Mouse (Mus musculus) forebrain, embryonic 13.5 days (tissue): ENCODE measurements around the gene Nrf1. TPM values are rescaled to one million over a fixed set of nuclear protein-coding genes. Genes with fewer than 3 reads are reported as not detected.
A peak's percentile ranks its signal among the peaks of the same experiment; 100 is the strongest.

Experiments
- ATAC-seq: fragments of 200-750 bp; cut with Nextera tagmentation; 2 replicates; pipeline ENCODE4 v1.8.0; 2017
- H3K27ac ChIP-seq: fragments of 300-500 bp; sonication (generic); 2 replicates; pipeline ENCODE4 v1.5.1; 2015; ENCODE audit warnings: inconsistent platforms, mild to moderate bottlenecking, moderate library complexity
- H3K27me3 ChIP-seq: fragments of 300-500 bp; sonication (generic); 2 replicates; pipeline ENCODE4 v1.6.1; 2015; ENCODE audit warnings: mild to moderate bottlenecking, inconsistent platforms
- H3K36me3 ChIP-seq: fragments of 300-500 bp; sonication (generic); 2 replicates; pipeline ENCODE4 v1.6.1; 2015; ENCODE audit warnings: mild to moderate bottlenecking, inconsistent platforms; ENCODE audit not compliant: poor library complexity, severe bottlenecking
- H3K4me1 ChIP-seq: fragments of 300-500 bp; sonication (generic); 2 replicates; pipeline ENCODE4 v1.6.1; 2015; ENCODE audit warnings: inconsistent platforms
- H3K4me2 ChIP-seq: fragments of 300-500 bp; sonication (generic); 2 replicates; pipeline ENCODE4 v1.6.1; 2015; ENCODE audit warnings: inconsistent platforms, mild to moderate bottlenecking, moderate library complexity
- H3K4me3 ChIP-seq: fragments of 300-500 bp; sonication (generic); 2 replicates; pipeline ENCODE4 v1.5.1; 2015; ENCODE audit warnings: mild to moderate bottlenecking, inconsistent platforms
- H3K9ac ChIP-seq: fragments of 300-500 bp; sonication (generic); 2 replicates; pipeline ENCODE4 v1.6.1; 2015; ENCODE audit warnings: mild to moderate bottlenecking, inconsistent platforms
- H3K9me3 ChIP-seq: fragments of 300-500 bp; sonication (generic); replicated peaks from 2 replicates; pipeline ENCODE4 v1.6.1; 2016; ENCODE audit warnings: inconsistent platforms
- WGBS: fragments of 180-500 bp; shearing (Covaris S2); methylation state at CpG from one replicate; pipeline ENCODE4 v1.1.7; 2015; 5-methylcytosine and 5-hydroxymethylcytosine counted together
- polyA plus RNA-seq: library from polyadenylated mRNA; unstranded; fragments of >200 nt; fragmentation: Nextera tagmentation; extraction: Ambion mirVana; gene quantifications from 2 replicates; pipeline ENCODE4 v1.2.1, GENCODE M21; 2015

Gene Nrf1
- polyA plus RNA-seq, 1 experiment from 2014 or later: 67.3 TPM

- whole genome bisulfite sequencing: 41% methylated on average over 10 of the region's 10 CpGs
- H3K27me3 ChIP-seq: no peaks in the 10 kb centered on the region
Measured at GRCm38 (mm10) chr6:30152649-30153048, 104.9 kb downstream of the Nrf1 start.

DNA sequence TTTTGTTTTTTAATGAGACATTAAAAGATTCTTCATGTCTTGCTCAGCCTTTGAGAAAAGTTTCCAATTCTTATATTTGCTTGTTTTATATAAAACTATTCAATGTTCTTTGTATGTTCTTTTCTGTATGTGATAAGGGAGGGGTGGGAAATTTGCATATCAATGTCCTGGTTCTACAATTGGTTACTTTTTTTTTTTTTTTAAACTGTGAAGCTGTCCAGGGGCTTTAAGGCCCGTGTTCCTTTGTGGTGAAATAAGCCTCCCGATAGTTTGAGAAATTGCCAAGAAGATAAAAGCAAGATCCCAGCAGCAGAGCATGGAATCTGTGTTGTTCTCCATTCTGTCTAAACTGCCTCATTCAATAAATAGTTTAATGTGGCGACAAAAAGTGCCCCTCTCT is 105.3 kb downstream of the Nrf1 start:
- ATAC-seq: 0 out of 2 replicates have a peak, but pooled peaks have one; percentile 16
- H3K4me3 ChIP-seq: no peak overlapping the region
- H3K27me3 ChIP-seq: no peaks in the 10 kb centered on the region
- no peak overlapping the region for H3K9ac ChIP-seq
- H3K4me2 ChIP-seq: no peak overlapping the region
- peaks cover 29% of the 10 kb centered on the region for H3K36me3 ChIP-seq
- peak overlapping the region; percentile 48; the same call in 1 of the 2 replicates for H3K27ac ChIP-seq
- no peaks in the 10 kb centered on the region for H3K9me3 ChIP-seq
- 12% methylated on average over 3 of the region's 3 CpGs for WGBS
- H3K4me1 ChIP-seq: peaks cover 17% of the 10 kb centered on the region

More at GRCm38 (mm10) chr6:30152649-30153048, 104.9 kb downstream of the Nrf1 start:
- Histone ChIP-seq H3K4me3 (no peak overlapping the region), H3K27ac (peak overlapping the region; percentile 48; the same call in 1 of the 2 replicates), H3K9ac (no peak overlapping the region), H3K36me3 (peaks cover 33% of the 10 kb centered on the region), H3K4me1 (peaks cover 17% of the 10 kb centered on the region), H3K4me2 (peak overlapping the region; percentile 19; the same call in 1 of the 2 replicates), H3K9me3 (no peaks in the 10 kb centered on the region)
- peak; percentile 43; the same call in 1 of the 2 replicates for ATAC-seq

DNA sequence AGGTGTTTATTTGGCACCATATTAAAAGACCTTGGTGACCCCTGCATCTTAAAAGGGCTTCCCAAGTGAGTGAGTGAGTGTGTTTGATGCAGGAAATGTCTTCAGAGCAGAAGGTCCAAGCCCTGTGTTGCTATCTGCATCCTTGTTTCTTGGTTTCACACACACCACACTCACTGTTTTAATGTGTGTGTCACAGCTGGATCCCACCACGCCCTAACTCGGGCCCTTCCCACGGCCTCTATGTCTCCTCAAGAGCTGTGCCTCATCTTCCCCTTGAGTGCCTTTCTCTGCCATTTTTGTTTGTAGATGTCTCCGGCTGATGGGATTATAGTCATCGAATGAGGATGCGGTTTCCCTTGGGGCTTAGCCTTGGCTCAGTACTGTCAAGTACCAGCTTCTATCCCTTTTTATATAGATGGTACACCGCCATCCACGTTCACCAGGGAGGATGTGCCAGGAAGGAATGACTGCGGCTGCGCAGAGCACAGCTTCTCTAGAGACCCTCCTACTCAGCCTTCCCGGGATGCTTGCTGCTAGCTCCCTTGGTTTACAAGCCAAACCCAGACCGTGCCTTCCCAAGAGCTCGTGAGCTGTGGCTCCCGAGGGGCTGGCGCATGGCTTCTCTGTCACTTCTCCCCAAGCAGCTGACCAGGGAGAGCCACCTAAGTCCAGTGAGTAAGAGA is 106.1 kb downstream of the Nrf1 start:
- no peaks in the 10 kb centered on the region for H3K27me3 ChIP-seq
- 92% methylated on average over 15 of the region's 15 CpGs for WGBS
- no peak overlapping the region for H3K9ac ChIP-seq
- no peak overlapping the region for H3K4me3 ChIP-seq
- H3K27ac ChIP-seq: no peak overlapping the region
- H3K9me3 ChIP-seq: no peaks in the 10 kb centered on the region
- peaks cover 17% of the 10 kb centered on the region for H3K4me1 ChIP-seq
- H3K36me3 ChIP-seq: peaks cover 23% of the 10 kb centered on the region
- no peak for ATAC-seq
- H3K4me2 ChIP-seq: no peak overlapping the region

DNA sequence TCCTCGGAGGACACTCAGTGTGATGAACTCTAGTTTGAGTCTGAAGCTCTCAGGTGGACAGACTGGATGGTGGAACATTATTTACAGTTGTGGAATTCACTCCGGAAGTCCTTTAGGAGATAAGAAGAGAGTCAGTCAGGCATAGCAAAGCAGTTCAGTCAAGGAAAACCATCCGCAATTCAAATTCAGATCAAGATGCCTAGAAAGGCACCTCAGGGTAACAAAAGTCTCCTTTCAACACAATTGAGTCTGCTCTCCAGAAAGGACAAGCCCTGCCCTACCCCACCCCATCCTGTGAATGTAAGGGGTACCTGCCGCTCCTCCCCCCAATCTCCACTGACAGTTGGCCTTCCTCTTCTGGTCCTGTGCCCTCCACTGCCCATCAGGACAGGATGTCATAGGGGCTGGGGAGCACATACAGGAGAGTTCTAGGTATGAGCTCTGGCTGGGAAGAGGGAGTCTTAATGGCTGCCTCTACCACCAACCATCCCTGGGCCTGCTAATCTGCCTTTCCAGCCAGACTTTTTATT is 111.8 kb downstream of the Nrf1 start:
- H3K4me3 ChIP-seq: no peak overlapping the region
- 51% methylated on average over 4 of the region's 4 CpGs for WGBS
- no peak overlapping the region for H3K4me2 ChIP-seq
- H3K9ac ChIP-seq: no peak overlapping the region
- no peaks in the 10 kb centered on the region for H3K36me3 ChIP-seq
- H3K4me1 ChIP-seq: no peaks in the 10 kb centered on the region
- H3K9me3 ChIP-seq: no peaks in the 10 kb centered on the region
- no peak for ATAC-seq
- H3K27me3 ChIP-seq: peaks cover 4% of the 10 kb centered on the region; the same call in 1 of the 2 replicates
- H3K27ac ChIP-seq: no peak overlapping the region

GRCm38 (mm10) chr6:30160408-30160807 is 112.6 kb downstream of the Nrf1 start:
- 74% methylated on average over 4 of the region's 4 CpGs for WGBS
- no peak for ATAC-seq

DNA sequence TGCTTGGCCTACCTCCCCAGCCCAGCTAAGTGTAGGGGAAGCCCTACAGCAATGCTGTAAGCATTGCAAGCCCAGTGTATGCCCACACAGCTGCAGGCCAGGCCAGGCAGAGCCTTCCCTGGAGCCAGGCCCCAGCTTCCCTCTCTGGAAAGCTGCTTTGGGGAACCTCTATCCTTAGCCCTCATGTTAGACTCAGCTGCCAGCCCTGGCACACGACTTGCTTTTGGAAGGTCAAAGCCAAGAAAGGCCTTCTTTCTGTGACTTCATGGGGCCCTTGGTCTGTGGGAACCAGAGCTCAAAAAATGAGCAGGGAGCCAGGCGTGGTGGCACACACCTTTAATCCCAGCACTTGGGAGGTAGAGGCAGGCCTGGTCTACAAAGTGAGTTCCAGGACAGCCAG is 113.8 kb downstream of the Nrf1 start:
- Histone ChIP-seq H3K4me1 (no peaks in the 10 kb centered on the region), H3K9ac (no peak overlapping the region), H3K27ac (no peak overlapping the region), H3K4me2 (no peak overlapping the region), H3K4me3 (no peak overlapping the region), H3K36me3 (no peaks in the 10 kb centered on the region), H3K27me3 (peaks cover 14% of the 10 kb centered on the region), H3K9me3 (no peaks in the 10 kb centered on the region)
- ATAC-seq: no peak
- whole genome bisulfite sequencing: 74% methylated on average over 2 of the region's 2 CpGs

More at GRCm38 (mm10) chr6:30160408-30160807, 112.6 kb downstream of the Nrf1 start:
- no peaks in the 10 kb centered on the region for H3K4me1 ChIP-seq
- no peak overlapping the region for H3K9ac ChIP-seq
- H3K27ac ChIP-seq: no peak overlapping the region
- H3K4me2 ChIP-seq: no peak overlapping the region
- H3K27me3 ChIP-seq: peaks cover 4% of the 10 kb centered on the region; the same call in 1 of the 2 replicates
- H3K36me3 ChIP-seq: no peaks in the 10 kb centered on the region
- H3K4me3 ChIP-seq: no peak overlapping the region
- no peaks in the 10 kb centered on the region for H3K9me3 ChIP-seq

DNA sequence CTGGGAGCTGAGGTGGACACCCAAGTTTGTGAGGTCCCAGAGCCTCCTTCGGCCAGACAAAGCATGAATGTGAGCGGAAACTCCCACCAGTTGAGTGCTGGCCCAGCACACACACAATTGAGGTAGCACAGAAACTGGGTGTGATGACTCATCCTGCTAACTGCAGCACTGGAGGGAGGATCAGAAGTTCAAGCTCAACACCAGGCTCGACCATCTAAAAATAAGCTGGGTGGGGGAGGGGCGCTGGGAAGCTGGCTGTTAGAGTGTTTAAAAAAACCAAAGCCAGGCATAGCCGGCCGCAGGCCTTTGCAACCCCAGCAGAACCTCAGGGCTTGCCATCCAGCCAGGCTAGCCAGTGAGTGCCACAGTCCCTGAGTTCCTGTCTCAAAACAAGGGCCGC is 114.3 kb downstream of the Nrf1 start:
- Histone ChIP-seq H3K27ac (no peak overlapping the region), H3K4me2 (no peak overlapping the region), H3K4me3 (no peak overlapping the region), H3K36me3 (no peaks in the 10 kb centered on the region), H3K4me1 (peaks cover 2% of the 10 kb centered on the region), H3K27me3 (peaks cover 19% of the 10 kb centered on the region), H3K9ac (no peak overlapping the region), H3K9me3 (no peaks in the 10 kb centered on the region)
- no peak for ATAC-seq
- WGBS: 51% methylated on average over 7 of the region's 7 CpGs

DNA sequence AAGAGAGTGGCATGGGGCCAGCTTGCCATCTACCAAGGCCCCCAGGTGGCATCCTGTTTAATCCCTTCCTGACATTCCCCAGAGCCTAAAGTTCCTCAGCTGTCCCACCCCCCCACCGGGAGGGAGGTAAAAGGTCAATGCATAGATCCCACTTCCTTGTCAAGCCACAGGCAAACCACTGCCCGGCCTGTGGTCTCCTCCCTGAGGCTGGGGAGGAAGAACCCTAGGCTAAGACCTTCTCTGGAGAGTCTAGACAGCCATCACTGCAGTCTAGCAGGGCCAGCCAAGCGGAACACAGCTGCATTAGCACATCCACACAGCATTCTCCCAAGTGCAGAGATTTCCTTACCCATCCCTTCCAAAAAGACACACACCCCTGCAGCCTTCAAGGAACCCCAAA is 118.6 kb downstream of the Nrf1 start:
- Histone ChIP-seq H3K9ac (no peak overlapping the region), H3K27ac (no peak overlapping the region), H3K36me3 (no peaks in the 10 kb centered on the region), H3K4me2 (no peak overlapping the region), H3K27me3 (peaks cover 62% of the 10 kb centered on the region), H3K9me3 (no peaks in the 10 kb centered on the region), H3K4me3 (no peak overlapping the region), H3K4me1 (peaks cover 14% of the 10 kb centered on the region)
- WGBS: 51% methylated on average over 3 of the region's 3 CpGs
- no peak for ATAC-seq

DNA sequence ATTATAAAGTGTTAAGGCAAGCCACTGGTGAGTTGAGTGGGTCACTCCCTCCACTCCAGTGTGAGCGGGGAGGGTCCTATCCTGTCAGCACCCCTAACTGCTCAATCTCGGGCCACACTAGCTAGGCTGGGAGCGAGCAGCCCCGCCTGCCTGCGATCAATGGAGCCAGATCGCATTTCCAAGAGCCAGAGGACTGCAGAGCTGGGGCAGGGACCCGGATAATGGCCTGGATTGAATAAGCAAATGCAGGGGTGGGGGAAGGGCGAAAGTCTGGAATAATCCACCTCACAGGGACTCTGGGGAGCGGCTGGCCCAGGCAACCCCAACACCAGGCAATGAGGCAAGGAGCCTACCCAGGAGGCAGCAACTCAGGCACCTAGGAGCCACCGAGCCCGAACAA is 119.4 kb downstream of the Nrf1 start:
- no peak overlapping the region for H3K9ac ChIP-seq
- no peak overlapping the region for H3K27ac ChIP-seq
- H3K27me3 ChIP-seq: peaks cover 67% of the 10 kb centered on the region
- 9% methylated on average over 11 of the region's 11 CpGs for WGBS
- ATAC-seq: no peak
- no peak overlapping the region for H3K4me3 ChIP-seq
- no peak overlapping the region for H3K4me2 ChIP-seq
- no peaks in the 10 kb centered on the region for H3K36me3 ChIP-seq
- peaks cover 14% of the 10 kb centered on the region for H3K4me1 ChIP-seq
- H3K9me3 ChIP-seq: no peaks in the 10 kb centered on the region

GRCm38 (mm10) chr6:30168275-30168674 is 120.5 kb downstream of the Nrf1 start:
- Histone ChIP-seq H3K36me3 (no peaks in the 10 kb centered on the region), H3K4me3 (no peak overlapping the region), H3K27ac (no peak overlapping the region), H3K9ac (no peak overlapping the region), H3K4me1 (peaks cover 21% of the 10 kb centered on the region), H3K4me2 (no peak overlapping the region), H3K9me3 (no peaks in the 10 kb centered on the region), H3K27me3 (peaks cover 78% of the 10 kb centered on the region)
- ATAC-seq: no peak
- WGBS: 95% methylated on average over 3 of the region's 3 CpGs

DNA sequence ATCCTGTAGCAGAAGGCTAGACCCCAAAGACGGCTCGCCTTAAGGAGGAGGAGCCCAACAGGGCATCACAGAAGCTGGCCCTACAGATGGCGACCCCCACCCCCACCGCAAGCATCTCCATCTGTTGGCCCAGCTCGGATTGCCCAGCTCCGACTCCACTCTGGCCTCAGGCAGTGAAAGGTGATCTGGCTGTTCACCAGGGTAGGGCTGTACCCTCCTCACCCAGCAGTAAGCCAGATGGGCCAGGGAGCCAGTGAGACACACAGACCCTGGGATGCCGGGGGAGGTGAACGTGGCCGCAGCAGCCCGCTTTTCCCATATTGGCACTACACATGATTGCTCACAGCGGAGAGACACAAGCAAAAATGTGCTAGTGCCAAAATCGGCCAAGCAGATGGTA is 121.4 kb downstream of the Nrf1 start:
- H3K36me3 ChIP-seq: no peaks in the 10 kb centered on the region
- peaks cover 30% of the 10 kb centered on the region for H3K4me1 ChIP-seq
- no peak overlapping the region for H3K9ac ChIP-seq
- peaks cover 86% of the 10 kb centered on the region for H3K27me3 ChIP-seq
- H3K4me3 ChIP-seq: no peak overlapping the region
- H3K27ac ChIP-seq: no peak overlapping the region
- H3K9me3 ChIP-seq: no peaks in the 10 kb centered on the region
- no peak overlapping the region for H3K4me2 ChIP-seq
- WGBS: 73% methylated on average over 12 of the region's 12 CpGs
- ATAC-seq: no peak; the same call in 1 of the 2 replicates

GRCm38 (mm10) chr6:30171226-30171625 is 123.4 kb downstream of the Nrf1 start:
- no peak overlapping the region for H3K9ac ChIP-seq
- H3K4me3 ChIP-seq: no peak overlapping the region
- H3K9me3 ChIP-seq: no peaks in the 10 kb centered on the region
- peaks cover 100% of the 10 kb centered on the region for H3K27me3 ChIP-seq
- no peak for ATAC-seq
- no peak overlapping the region for H3K27ac ChIP-seq
- H3K4me1 ChIP-seq: peaks cover 49% of the 10 kb centered on the region
- 19% methylated on average over 8 of the region's 8 CpGs for WGBS
- H3K4me2 ChIP-seq: no peak overlapping the region
- no peaks in the 10 kb centered on the region for H3K36me3 ChIP-seq
